Mouse (Mus musculus) midbrain, embryonic 10.5 days (tissue): ENCODE data around the gene Brpf3. TPM values are rescaled to one million over a fixed set of nuclear protein-coding genes. Genes with fewer than 3 reads are reported as not detected.
A peak's percentile ranks its signal among the peaks of the same experiment; 100 is the strongest.

Source experiments
- DNase-seq: peaks from one replicate; pipeline ENCODE4 v3.0.0-alpha.2; 2017; ENCODE audit warnings: low spot score
- H3K27ac ChIP-seq: fragments of 300-500 bp; sonication (generic); replicated peaks from 2 replicates; pipeline ENCODE4 v1.5.1; 2016; ENCODE audit warnings: mild to moderate bottlenecking
- H3K27me3 ChIP-seq: fragments of 300-500 bp; sonication (generic); 2 replicates; pipeline ENCODE4 v1.6.1; 2016; ENCODE audit warnings: low read depth, mild to moderate bottlenecking; ENCODE audit not compliant: poor library complexity, severe bottlenecking
- H3K36me3 ChIP-seq: fragments of 300-500 bp; sonication (generic); 2 replicates; pipeline ENCODE4 v1.6.1; 2016; ENCODE audit warnings: mild to moderate bottlenecking, moderate library complexity
- H3K4me1 ChIP-seq: fragments of 300-500 bp; sonication (generic); 2 replicates; pipeline ENCODE4 v1.6.1; 2016
- H3K4me3 ChIP-seq: fragments of 300-500 bp; sonication (generic); 2 replicates; pipeline ENCODE4 v1.5.1; 2016; ENCODE audit warnings: mild to moderate bottlenecking, moderate library complexity
- H3K9me3 ChIP-seq: fragments of 300-500 bp; sonication (generic); replicated peaks from 2 replicates; pipeline ENCODE4 v1.6.1; 2016; ENCODE audit warnings: mild to moderate bottlenecking
- WGBS: fragments of 180-500 bp; shearing (Covaris S2); methylation state at CpG from one replicate; pipeline ENCODE4 v1.1.7; 2016; 5-methylcytosine and 5-hydroxymethylcytosine counted together
- polyA plus RNA-seq: library from polyadenylated mRNA; unstranded; fragments of >200 nt; fragmentation: Nextera tagmentation; extraction: Ambion mirVana; gene quantifications from 2 replicates; pipeline ENCODE4 v1.2.1, GENCODE M21; 2016

Gene Brpf3
- polyA plus RNA-seq, 1 experiment from 2014 or later, result 8.3 TPM

DNA sequence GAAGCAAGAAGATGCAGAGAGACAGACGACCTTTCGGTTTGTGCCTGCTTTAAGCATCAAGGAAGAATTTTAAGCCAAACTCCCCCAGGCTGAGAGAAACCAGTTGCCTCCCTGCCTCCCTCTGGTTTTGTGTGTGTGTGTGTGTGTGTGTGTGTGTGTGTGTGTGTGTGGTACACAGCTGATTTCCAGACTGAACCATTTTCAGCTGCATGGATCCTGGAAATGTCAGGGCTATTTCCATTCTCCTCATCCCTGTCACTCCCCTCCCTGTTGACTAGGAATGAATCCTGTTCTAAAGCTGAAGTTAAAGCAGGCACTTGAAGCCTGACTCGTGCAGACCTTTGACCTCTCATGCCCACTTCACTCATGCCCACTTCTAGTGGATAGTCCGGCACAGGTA lies 73.3 kb downstream of the Brpf3 start:
- Histone ChIP-seq H3K4me1 (peaks cover 22% of the 10 kb centered on the region), H3K27me3 (peaks cover 20% of the 10 kb centered on the region), H3K36me3 (no peaks in the 10 kb centered on the region), H3K27ac (no peak overlapping the region), H3K9me3 (no peaks in the 10 kb centered on the region), H3K4me3 (no peak overlapping the region)
- WGBS, result 86% methylated on average over 4 of the region's 4 CpGs
- no peak for DNase-seq

DNA sequence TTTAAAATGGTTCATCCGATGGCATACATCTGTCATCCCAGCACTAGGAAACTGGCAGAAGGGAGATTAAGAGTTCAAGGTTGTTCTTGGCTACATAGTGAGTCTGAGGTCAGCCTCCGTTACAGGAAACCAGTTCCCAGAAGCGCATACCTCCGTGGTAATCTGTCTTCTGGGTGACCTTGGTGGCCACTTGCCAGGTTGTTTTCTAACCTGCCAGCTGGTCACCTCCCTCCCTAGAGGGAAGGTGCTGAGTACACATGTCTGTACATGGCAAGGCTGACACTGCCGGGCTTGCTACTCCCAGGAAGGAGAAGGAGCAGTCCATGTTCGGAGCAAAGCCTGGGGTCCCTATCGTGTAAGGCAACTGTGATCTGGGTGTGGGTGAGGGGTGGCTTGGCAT lies 73.9 kb downstream of the Brpf3 start:
- no peak for DNase-seq
- 85% methylated on average over 7 of the region's 7 CpGs for WGBS
- H3K4me3 ChIP-seq, result no peak overlapping the region
- H3K27ac ChIP-seq, result no peak overlapping the region
- H3K9me3 ChIP-seq, result no peaks in the 10 kb centered on the region
- peaks cover 17% of the 10 kb centered on the region for H3K4me1 ChIP-seq
- H3K27me3 ChIP-seq, result peaks cover 20% of the 10 kb centered on the region
- no peaks in the 10 kb centered on the region for H3K36me3 ChIP-seq

DNA sequence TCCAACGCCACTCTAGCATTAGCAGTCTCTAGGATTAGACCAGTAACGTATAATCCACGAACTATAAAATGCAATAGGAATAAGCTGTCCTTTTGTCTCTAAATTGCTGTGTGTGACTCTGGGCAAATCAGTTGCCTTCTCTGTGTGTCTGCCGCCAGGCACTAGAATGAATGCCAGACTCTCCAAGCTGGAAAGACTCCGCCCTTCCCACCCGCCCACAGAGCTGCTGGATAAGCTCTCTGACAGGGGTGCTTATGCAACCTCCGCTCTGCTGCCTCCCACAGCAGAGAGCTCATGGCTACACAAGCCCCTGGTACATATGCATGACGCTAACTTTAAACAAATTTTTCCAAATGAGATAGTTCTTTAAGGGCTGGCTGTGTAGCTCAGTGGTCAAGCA lies 74.4 kb downstream of the Brpf3 start:
- DNase-seq, result no peak
- H3K4me1 ChIP-seq, result peaks cover 21% of the 10 kb centered on the region
- no peaks in the 10 kb centered on the region for H3K9me3 ChIP-seq
- no peak overlapping the region for H3K4me3 ChIP-seq
- H3K36me3 ChIP-seq, result no peaks in the 10 kb centered on the region
- WGBS, result 48% methylated on average over 8 of the region's 8 CpGs
- no peak overlapping the region for H3K27ac ChIP-seq
- H3K27me3 ChIP-seq, result peaks cover 25% of the 10 kb centered on the region

DNA sequence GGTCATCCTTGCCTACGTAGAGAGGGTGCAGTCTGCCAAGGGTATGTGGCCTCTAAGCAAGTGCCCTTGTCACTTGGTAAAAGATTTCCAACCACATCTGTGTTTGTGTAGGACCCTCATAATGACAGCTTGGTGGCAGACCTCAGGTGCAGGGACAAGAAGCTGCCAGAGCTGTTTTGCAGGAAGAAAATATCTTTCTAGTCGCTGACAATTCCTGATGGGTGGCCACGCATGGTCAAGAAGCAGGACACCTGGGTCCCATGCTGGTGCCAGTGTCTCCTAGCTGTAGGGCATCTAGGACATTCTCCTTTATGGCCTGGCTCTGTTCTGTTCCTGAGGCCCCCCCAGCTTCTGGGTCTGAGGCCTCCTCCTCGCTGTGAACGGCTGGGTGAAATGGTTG lies 75.4 kb downstream of the Brpf3 start:
- no peaks in the 10 kb centered on the region for H3K9me3 ChIP-seq
- 72% methylated on average over 5 of the region's 5 CpGs for WGBS
- H3K36me3 ChIP-seq, result no peaks in the 10 kb centered on the region
- DNase-seq, result no peak
- peak overlapping the region; percentile 47; the same call in 1 of the 2 replicates for H3K27ac ChIP-seq
- H3K4me1 ChIP-seq, result peaks cover 21% of the 10 kb centered on the region
- H3K4me3 ChIP-seq, result peak overlapping the region; percentile 24
- H3K27me3 ChIP-seq, result peaks cover 35% of the 10 kb centered on the region

DNA sequence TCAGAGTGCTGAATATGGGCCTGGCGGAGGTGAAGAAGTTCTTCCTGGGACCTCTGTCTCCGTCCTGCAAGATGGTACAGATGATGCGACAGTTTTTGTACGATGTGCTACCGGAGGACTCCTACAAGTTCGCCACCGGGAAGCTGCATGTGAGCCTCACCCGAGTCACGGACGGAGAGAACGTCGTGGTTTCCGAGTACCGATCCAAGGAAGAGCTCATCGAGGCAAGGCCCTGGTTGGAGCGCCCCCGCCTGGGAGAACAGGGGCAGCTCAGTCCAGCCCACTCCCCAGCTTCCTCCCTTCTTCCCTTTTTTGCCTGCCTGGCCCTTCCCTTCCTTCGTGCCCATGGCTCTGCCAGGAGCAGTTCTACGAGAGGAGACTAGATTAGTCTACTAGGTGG lies 75.9 kb downstream of the Brpf3 start:
- H3K27ac ChIP-seq, result peak overlapping the region; percentile 47; the same call in 1 of the 2 replicates
- 13% methylated on average over 19 of the region's 19 CpGs for WGBS
- H3K4me3 ChIP-seq, result peak overlapping the region; percentile 24

DNA sequence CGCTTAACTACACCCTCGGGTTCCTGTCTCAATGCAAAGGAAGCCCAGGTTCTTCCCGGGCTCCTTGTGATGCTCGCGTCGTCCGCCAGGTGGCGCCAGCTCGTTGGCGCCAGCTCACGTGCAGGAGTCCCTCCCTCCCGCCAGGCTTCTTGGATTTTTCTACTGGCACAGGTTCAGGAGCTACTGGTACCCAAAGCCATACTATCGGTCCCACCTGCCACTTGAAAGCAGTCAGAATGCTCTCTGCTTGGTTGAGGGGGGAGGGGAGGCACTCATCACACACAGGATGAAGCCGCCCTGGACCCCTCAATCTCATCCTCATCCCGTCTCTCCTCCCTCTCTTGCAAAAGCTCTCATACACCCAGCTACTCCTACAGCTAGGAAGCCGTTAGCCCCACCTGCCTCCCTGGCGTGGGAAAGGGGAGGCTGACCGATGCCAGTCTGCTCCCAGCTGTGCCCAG lies 79.1 kb downstream of the Brpf3 start:
- no peaks in the 10 kb centered on the region for H3K9me3 ChIP-seq
- peak; percentile 83 for DNase-seq
- H3K4me3 ChIP-seq, result peak overlapping the region; percentile 18
- H3K4me1 ChIP-seq, result peaks cover 25% of the 10 kb centered on the region
- H3K36me3 ChIP-seq, result no peaks in the 10 kb centered on the region
- 0 out of 2 replicates have a peak overlapping the region, but pooled peaks have one; percentile 42 for H3K27ac ChIP-seq
- 10% methylated on average over 18 of the region's 18 CpGs for WGBS
- peaks cover 43% of the 10 kb centered on the region for H3K27me3 ChIP-seq

More for the DNA sequence above, 75.9 kb downstream of the Brpf3 start:
- DNase-seq, result peak; percentile 51
- Histone ChIP-seq H3K4me1 (peaks cover 21% of the 10 kb centered on the region), H3K27me3 (peaks cover 39% of the 10 kb centered on the region), H3K36me3 (no peaks in the 10 kb centered on the region), H3K9me3 (no peaks in the 10 kb centered on the region)

DNA sequence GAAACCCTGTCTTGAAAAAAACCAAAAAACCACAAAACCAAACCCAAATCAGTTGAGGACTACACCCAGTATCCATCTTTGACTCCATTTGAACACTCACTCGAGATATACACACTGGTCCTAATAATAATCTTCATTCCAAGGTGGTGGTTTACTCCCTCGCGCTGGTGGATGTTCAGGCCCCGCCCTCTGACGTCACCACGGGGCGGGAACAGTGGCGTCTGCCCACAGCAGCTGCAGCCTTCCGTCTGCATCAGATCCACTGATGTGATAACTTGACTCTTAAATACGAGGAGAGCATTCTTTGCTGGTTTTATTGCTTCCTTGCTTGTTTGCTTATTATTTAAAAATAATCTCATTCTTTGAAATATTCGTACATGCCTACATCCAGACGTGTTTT lies 81.4 kb downstream of the Brpf3 start:
- Histone ChIP-seq H3K27ac (no peak overlapping the region), H3K4me1 (peaks cover 10% of the 10 kb centered on the region), H3K27me3 (peaks cover 32% of the 10 kb centered on the region), H3K4me3 (peak overlapping the region; percentile 33; the same call in 1 of the 2 replicates), H3K9me3 (no peaks in the 10 kb centered on the region), H3K36me3 (no peaks in the 10 kb centered on the region)
- DNase-seq, result peak; percentile 57
- WGBS, result 5% methylated on average over 12 of the region's 12 CpGs

DNA sequence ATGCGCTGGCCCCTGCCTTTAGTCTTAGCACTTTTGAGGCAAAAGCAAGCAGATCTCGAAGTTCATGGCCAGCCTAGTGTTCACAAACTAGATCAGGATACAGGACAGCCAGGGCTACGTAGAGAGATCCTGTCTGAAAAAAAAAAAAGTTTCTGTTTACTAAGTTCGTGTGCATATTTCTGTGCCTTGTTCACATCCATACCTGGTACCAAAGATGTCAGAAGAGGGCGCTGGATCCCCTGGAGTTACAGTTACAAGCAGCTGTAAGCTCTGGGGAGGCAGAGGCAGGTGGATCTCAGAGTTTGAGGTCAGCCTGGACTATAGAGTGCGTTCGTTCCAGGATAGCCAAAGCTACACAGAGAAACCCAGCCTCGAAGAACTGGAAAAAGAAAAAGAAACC lies 81.9 kb downstream of the Brpf3 start:
- peaks cover 10% of the 10 kb centered on the region for H3K4me1 ChIP-seq
- H3K27me3 ChIP-seq, result peaks cover 29% of the 10 kb centered on the region
- no peak overlapping the region for H3K27ac ChIP-seq
- no peak for DNase-seq
- H3K9me3 ChIP-seq, result no peaks in the 10 kb centered on the region
- WGBS, result 61% methylated on average over 8 of the region's 8 CpGs
- H3K36me3 ChIP-seq, result no peaks in the 10 kb centered on the region
- H3K4me3 ChIP-seq, result no peak overlapping the region

DNA sequence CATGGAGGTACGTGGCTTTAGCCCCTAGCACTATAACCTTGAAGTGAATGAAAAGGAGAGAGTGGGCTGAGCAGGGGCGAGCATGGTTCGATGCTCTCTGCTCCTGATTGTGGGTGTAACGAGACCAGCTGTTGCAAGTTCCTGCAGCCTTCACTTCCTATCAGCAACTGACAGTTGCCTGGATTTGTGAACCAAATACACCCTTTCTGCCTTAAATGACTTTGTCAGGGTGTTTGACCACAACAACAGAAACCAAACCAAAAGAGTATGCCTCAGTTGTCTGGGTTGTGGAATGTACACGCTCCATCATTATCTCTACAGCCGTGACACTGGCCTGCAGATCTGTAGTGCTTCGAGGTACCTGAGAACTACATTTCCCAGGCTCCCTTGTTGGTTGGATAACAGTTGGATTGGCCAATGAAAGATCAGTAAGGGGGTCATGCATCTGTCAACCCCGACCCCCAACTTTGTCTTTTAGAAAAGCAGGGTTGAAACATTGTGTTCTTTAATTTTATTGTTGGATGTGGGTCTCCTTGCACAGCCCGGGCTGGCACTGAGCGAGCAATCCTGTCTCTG lies 83.1 kb downstream of the Brpf3 start:
- H3K4me1 ChIP-seq, result peaks cover 10% of the 10 kb centered on the region
- H3K27me3 ChIP-seq, result peaks cover 23% of the 10 kb centered on the region
- H3K36me3 ChIP-seq, result no peaks in the 10 kb centered on the region
- 71% methylated on average over 10 of the region's 10 CpGs for WGBS
- H3K27ac ChIP-seq, result no peak overlapping the region
- DNase-seq, result no peak
- peaks cover 12% of the 10 kb centered on the region; the same call in 1 of the 2 replicates for H3K9me3 ChIP-seq
- H3K4me3 ChIP-seq, result no peak overlapping the region

DNA sequence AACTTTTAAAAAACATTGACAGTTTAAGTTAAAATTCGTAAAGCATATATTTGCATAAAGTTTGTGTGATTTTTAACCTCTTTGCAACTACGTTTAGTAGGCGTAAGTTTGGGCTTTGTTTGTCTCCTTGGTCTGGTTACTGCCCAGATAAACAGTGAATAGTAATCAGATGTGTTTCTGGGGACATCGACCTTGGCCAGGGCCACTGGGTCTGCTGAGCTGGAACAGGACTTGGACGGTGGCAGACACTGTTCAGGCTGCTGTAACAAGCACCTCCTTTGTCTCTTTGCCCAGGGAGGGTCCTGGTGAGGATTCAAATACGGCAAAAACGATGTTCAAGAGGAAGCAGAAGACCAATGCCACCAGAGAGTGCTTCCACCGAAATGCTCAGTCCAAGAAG lies 84.3 kb downstream of the Brpf3 start:
- Histone ChIP-seq H3K27ac (no peak overlapping the region), H3K9me3 (peaks cover 18% of the 10 kb centered on the region; the same call in 1 of the 2 replicates), H3K36me3 (no peaks in the 10 kb centered on the region), H3K27me3 (peaks cover 19% of the 10 kb centered on the region), H3K4me1 (peaks cover 5% of the 10 kb centered on the region), H3K4me3 (no peak overlapping the region)
- no peak for DNase-seq
- 86% methylated on average over 8 of the region's 8 CpGs for WGBS

DNA sequence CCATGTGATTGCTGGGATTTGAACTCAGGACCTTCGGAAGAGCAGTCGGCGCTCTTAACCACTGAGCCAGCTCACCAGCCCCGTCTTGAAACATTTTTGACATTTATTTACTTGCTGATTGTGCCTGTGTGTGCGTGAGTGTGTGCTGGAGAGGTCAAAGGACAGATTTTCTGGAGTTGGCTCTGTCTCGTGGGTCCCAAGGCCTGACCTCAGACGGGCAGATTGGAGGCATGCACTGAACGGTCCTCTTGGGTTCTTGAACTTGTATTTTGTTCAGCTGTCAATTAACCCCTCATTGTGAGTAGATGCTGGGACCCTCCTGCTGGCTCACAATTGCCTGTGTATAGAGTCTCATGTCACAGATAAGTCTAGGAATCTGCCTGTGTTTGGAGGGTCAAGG lies 85.4 kb downstream of the Brpf3 start:
- Histone ChIP-seq H3K4me3 (no peak overlapping the region), H3K9me3 (peaks cover 18% of the 10 kb centered on the region; the same call in 1 of the 2 replicates), H3K27ac (no peak overlapping the region), H3K27me3 (peaks cover 9% of the 10 kb centered on the region), H3K4me1 (peaks cover 4% of the 10 kb centered on the region), H3K36me3 (no peaks in the 10 kb centered on the region)
- DNase-seq, result no peak
- 80% methylated on average over 8 of the region's 8 CpGs for WGBS
